Mouse (Mus musculus) mammary gland, adult 2 months (tissue): ENCODE measurements around the gene Cyp4x1. TPM values are rescaled to one million over a fixed set of nuclear protein-coding genes. Genes with fewer than 3 reads are reported as not detected.

ENCODE experiments used
- polyA plus RNA-seq: library from polyadenylated mRNA; depleted of rRNA; stranded (reverse); fragments of >200 nt; gene quantifications from 2 replicates; pipeline ENCODE4 v1.2.3, GENCODE M21; 2012; ENCODE audit warnings: low replicate concordance; rRNA removed

The Cyp4x1 gene
- not detected in 2 replicates for polyA plus RNA-seq

GRCm38 (mm10) chr4:115133621-115134295 is at the start of gene Cyp4x1:
TSS of gene Cyp4x1 (minus strand) at chr4:115134281.

GRCm38 (mm10) chr4:115088611-115089338 is 45.3 kb downstream of the Cyp4x1 start, which contains the start of gene Pdzk1ip1:
TSS of gene Pdzk1ip1 (plus strand) at chr4:115088708.

GRCm38 (mm10) chr4:115056371-115056920 is 77.6 kb downstream of the Cyp4x1 start, which contains the start of gene Tal1:
TSS of gene Tal1 (plus strand) at chr4:115056426.

Other genes starting within 250 kb of the Cyp4x1 start
- 0.33 and 1.8 TPM in 2 replicates for gene Foxd2, start 225.4 kb downstream of the Cyp4x1 start, polyA plus RNA-seq
- gene Foxe3, start 208.3 kb downstream of the Cyp4x1 start, polyA plus RNA-seq, result not detected in 2 replicates
- 21.1 and 21.8 TPM in 2 replicates for gene Cmpk1, start 147.0 kb downstream of the Cyp4x1 start, polyA plus RNA-seq
- gene Stil, start 134.1 kb downstream of the Cyp4x1 start, polyA plus RNA-seq, result 0.27 and 0.66 TPM in 2 replicates
- 4.2 and 6.8 TPM in 2 replicates for gene Tal1, start 77.9 kb downstream of the Cyp4x1 start, polyA plus RNA-seq
- gene Pdzk1ip1, start 45.6 kb downstream of the Cyp4x1 start, polyA plus RNA-seq, result 17.7 and 45.9 TPM in 2 replicates
- not detected in 2 replicates for gene Cyp4a29, start 107.8 kb upstream of the Cyp4x1 start, polyA plus RNA-seq
- 1.4 TPM in 1 of 2 replicates, not detected in the other for gene Cyp4a12a, start 164.8 kb upstream of the Cyp4x1 start, polyA plus RNA-seq